Mouse (Mus musculus) kidney, postnatal 14 days (tissue): Measurements from ENCODE around the gene Celf5.
A peak's percentile ranks its signal among the peaks of the same experiment; 100 is the strongest.

Source experiments
- DNase-seq: peaks from one replicate; pipeline ENCODE4 v3.0.0; 2022; ENCODE audit warnings: mixed read lengths

Celf5 gene

GRCm38 (mm10) chr10:81482533-81482889 is at the start of gene Celf5:
Gene Celf5, minus strand, starts transcription at chr10:81482709.
- peak; percentile 62 for DNase-seq

- DNase-seq = peak; percentile 86
Observed at GRCm38 (mm10) chr10:81526779-81527178, 44.3 kb upstream of the Celf5 start.

- no peak for DNase-seq
Observed at GRCm38 (mm10) chr10:81525017-81525694, 42.6 kb upstream of the Celf5 start.

- no peak for DNase-seq
Observed at GRCm38 (mm10) chr10:81524051-81524605, 41.6 kb upstream of the Celf5 start, which contains the start of gene Gna15. Gene Gna15, minus strand, starts transcription at chr10:81524225.

GRCm38 (mm10) chr10:81523570-81523969 is 41.1 kb upstream of the Celf5 start:
- DNase-seq = no peak

GRCm38 (mm10) chr10:81523142-81523541 is 40.6 kb upstream of the Celf5 start:
- DNase-seq = no peak

- DNase-seq = no peak
Observed at GRCm38 (mm10) chr10:81519978-81520365, 37.5 kb upstream of the Celf5 start.

GRCm38 (mm10) chr10:81519227-81519977 is 36.9 kb upstream of the Celf5 start:
- DNase-seq = no peak

GRCm38 (mm10) chr10:81518546-81518945 is 36.0 kb upstream of the Celf5 start:
- DNase-seq = peak; percentile 79

- DNase-seq = no peak
Observed at GRCm38 (mm10) chr10:81517227-81517626, 34.7 kb upstream of the Celf5 start.

- no peak for DNase-seq
Observed at GRCm38 (mm10) chr10:81513798-81514197, 31.3 kb upstream of the Celf5 start.

GRCm38 (mm10) chr10:81510246-81510810 is 27.8 kb upstream of the Celf5 start:
- no peak for DNase-seq

GRCm38 (mm10) chr10:81507691-81508489 is 25.4 kb upstream of the Celf5 start:
- no peak for DNase-seq

- DNase-seq = no peak
Observed at GRCm38 (mm10) chr10:81507095-81507494, 24.6 kb upstream of the Celf5 start.

GRCm38 (mm10) chr10:81505016-81505664 is 22.6 kb upstream of the Celf5 start:
- DNase-seq = no peak

GRCm38 (mm10) chr10:81502658-81503057 is 20.1 kb upstream of the Celf5 start:
- DNase-seq = peak; percentile 90

GRCm38 (mm10) chr10:81501863-81502262 is 19.4 kb upstream of the Celf5 start:
- DNase-seq = no peak

- DNase-seq = no peak
Observed at GRCm38 (mm10) chr10:81500032-81500431, 17.5 kb upstream of the Celf5 start, which contains the start of gene S1pr4. Gene S1pr4, minus strand, starts transcription at chr10:81500132.

- peak; percentile 46 for DNase-seq
Observed at GRCm38 (mm10) chr10:81499250-81499901, 16.9 kb upstream of the Celf5 start.

- DNase-seq = no peak
Observed at GRCm38 (mm10) chr10:81498316-81499249, 16.1 kb upstream of the Celf5 start.
